In the genomic region with DNA sequence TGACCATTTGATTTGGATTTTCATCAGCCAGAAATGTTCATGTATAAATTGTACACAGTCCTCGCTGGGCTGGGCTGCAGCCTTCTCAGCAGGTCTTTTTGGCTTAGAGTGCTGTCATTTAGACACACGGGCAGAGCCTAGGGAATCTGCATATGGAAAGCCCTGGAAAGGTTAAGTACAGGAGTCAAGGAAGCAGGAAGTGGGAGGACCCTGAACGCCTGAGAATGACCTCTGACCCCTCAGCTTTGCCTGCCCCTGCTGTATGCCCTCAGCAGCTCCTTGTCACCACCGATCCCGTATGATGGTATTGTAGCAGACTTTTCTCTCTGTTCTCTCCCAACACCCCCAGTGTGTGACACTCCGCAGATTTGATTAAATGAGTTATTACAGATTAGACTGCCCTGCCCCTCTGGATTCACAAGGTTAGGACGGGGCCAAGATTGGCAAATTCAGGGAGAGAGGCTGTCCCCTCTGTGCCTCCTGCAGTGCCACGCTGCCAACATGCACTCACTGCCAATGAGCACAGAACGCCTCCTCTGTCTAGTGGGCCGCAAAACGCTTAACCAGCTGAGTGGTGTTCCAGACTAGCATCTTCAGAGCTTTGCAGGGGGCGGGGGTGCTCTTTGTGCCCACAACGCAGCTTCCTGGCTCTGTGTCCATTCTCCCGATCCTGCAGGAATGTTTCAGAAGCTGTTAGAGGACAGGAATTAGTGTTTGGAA, we compare ENCODE assay signal across 8 mouse cellular contexts. TPM values are rescaled to one million over a fixed set of nuclear protein-coding genes. Genes with fewer than 3 reads are reported as not detected.
DNase-seq lines count a peak whose midpoint lies in the region; ATAC-seq and TF ChIP-seq lines count a peak whose summit lies in the region.

No protein-coding gene starts in this region.

- WGBS in lung, adult 2 months = 15% methylated on average over 14 of the region's 14 CpGs
- 28% methylated on average over 14 of the region's 14 CpGs for WGBS in limb, embryonic 11.5 days
- WGBS in midbrain, embryonic 15.5 days = 19% methylated on average over 14 of the region's 14 CpGs

- peak overlapping the region; percentile 72; the same call in 1 of the 2 replicates for H3K27ac ChIP-seq in limb, embryonic 11.5 days (replicated peaks; ENCODE audit: low read depth, low read length)
- H3K27ac ChIP-seq in midbrain, embryonic 15.5 days = peak overlapping the region; percentile 90

- no peak for TF ChIP-seq CTCF in lung, adult 2 months (IDR thresholded peaks at IDR 0.05; ENCODE audit: insufficient read depth, low read length)

- H3K9me3 ChIP-seq in limb, embryonic 11.5 days (ENCODE audit: control insufficient read depth, low read length) = no peaks in the 10 kb centered on the region
- H3K9me3 ChIP-seq in midbrain, embryonic 15.5 days = no peaks in the 10 kb centered on the region

- H3K9ac ChIP-seq in limb, embryonic 11.5 days (ENCODE audit: low read length) = peak overlapping the region; percentile 58
- peak overlapping the region; percentile 35 for H3K9ac ChIP-seq in midbrain, embryonic 15.5 days

- peak overlapping the region; percentile 58 for H3K4me3 ChIP-seq in lung, adult 2 months (replicated peaks; ENCODE audit: extremely low read depth, low read depth, low read length)
- peak overlapping the region; percentile 5; the same call in 1 of the 2 replicates for H3K4me3 ChIP-seq in limb, embryonic 11.5 days (ENCODE audit: low read depth, low read length)
- peak overlapping the region; percentile 32 for H3K4me3 ChIP-seq in midbrain, embryonic 15.5 days

- no peaks in the 10 kb centered on the region for H3K27me3 ChIP-seq in limb, embryonic 11.5 days (ENCODE audit: control insufficient read depth, insufficient read depth, low read length)
- no peaks in the 10 kb centered on the region for H3K27me3 ChIP-seq in midbrain, embryonic 15.5 days (replicated peaks)

- peaks cover 9% of the 10 kb centered on the region for H3K4me1 ChIP-seq in lung, adult 2 months (ENCODE audit: control insufficient read depth, insufficient read depth, low read length)
- H3K4me1 ChIP-seq in limb, embryonic 11.5 days (ENCODE audit: control insufficient read depth, insufficient read depth, low read length) = peaks cover 12% of the 10 kb centered on the region
- peaks cover 22% of the 10 kb centered on the region for H3K4me1 ChIP-seq in midbrain, embryonic 15.5 days

- H3K36me3 ChIP-seq in limb, embryonic 11.5 days (ENCODE audit: control insufficient read depth, insufficient read depth, low read length) = no peaks in the 10 kb centered on the region
- H3K36me3 ChIP-seq in midbrain, embryonic 15.5 days (replicated peaks) = no peaks in the 10 kb centered on the region

- DNase-seq in lung, adult 2 months = peak; percentile 50
- no peak for DNase-seq in lung, postnatal 25 days (ENCODE audit: low spot score)
- DNase-seq in embryo, embryonic 10.5 days (ENCODE audit: low spot score) = peak; percentile 59
- peak; percentile 47 to 53 for DNase-seq in kidney, adult 8-10 months
- peak; percentile 30 for DNase-seq in limb, embryonic 11.5 days (ENCODE audit: low spot score)
- DNase-seq in thymus, postnatal 14 days = peak; percentile 33

- TF ChIP-seq POLR2A in lung, adult 2 months (IDR thresholded peaks at IDR 0.05; ENCODE audit: borderline replicate concordance, extremely low read depth, low read depth, low read length) = peak; percentile 9; the same call in 1 of the 2 replicates

- ATAC-seq in granulocyte monocyte progenitor cell, adult 5-6 weeks (replicated peaks; ENCODE audit: poor library complexity, severe bottlenecking) = peak; percentile 21
- no peak for ATAC-seq in limb, embryonic 11.5 days (ENCODE audit: insufficient number of reproducible peaks, low FRiP score, low TSS enrichment, low read depth)
- ATAC-seq in midbrain, embryonic 15.5 days (replicated peaks) = peak; percentile 81

- peak overlapping the region; percentile 38 for H3K4me2 ChIP-seq in limb, embryonic 11.5 days (ENCODE audit: low read depth, severe bottlenecking)
- peak overlapping the region; percentile 53 for H3K4me2 ChIP-seq in midbrain, embryonic 15.5 days

RNA-seq across cellular contexts. Expression of a gene that starts 43.5 kb away (rescaled TPM):
- 0.43 and 263 TPM in 2 replicates for polyA plus RNA-seq in lung, adult 2 months (2012; rRNA removed)
- total RNA-seq in granulocyte monocyte progenitor cell, adult 5-6 weeks (2014; fragmentation: Nextera tagmentation) = not detected in 2 replicates
- 0.98 TPM in 1 of 2 replicates, not detected in the other for total RNA-seq in granulocyte monocyte progenitor cell, adult 5-6 weeks (2017)
- polyA plus RNA-seq in limb, embryonic 11.5 days (2014; fragmentation: Nextera tagmentation; extraction: Ambion mirVana) = 0.99 and 1.3 TPM in 2 replicates
- 0.47 and 1.7 TPM in 2 replicates for polyA plus RNA-seq in midbrain, embryonic 15.5 days (2015; fragmentation: Nextera tagmentation; extraction: Ambion mirVana)

RNA-seq across cellular contexts. Expression of a gene that starts 58.3 kb away (rescaled TPM):
- 161 TPM in 2 replicates for polyA plus RNA-seq in lung, adult 2 months (2012; rRNA removed)
- total RNA-seq in granulocyte monocyte progenitor cell, adult 5-6 weeks (2014; fragmentation: Nextera tagmentation) = 258 and 285 TPM in 2 replicates
- 130 and 152 TPM in 2 replicates for total RNA-seq in granulocyte monocyte progenitor cell, adult 5-6 weeks (2017)
- 499 and 548 TPM in 2 replicates for polyA plus RNA-seq in limb, embryonic 11.5 days (2014; fragmentation: Nextera tagmentation; extraction: Ambion mirVana)
- 339 and 344 TPM in 2 replicates for polyA plus RNA-seq in midbrain, embryonic 15.5 days (2015; fragmentation: Nextera tagmentation; extraction: Ambion mirVana)

Comparison
In these comparisons a context has a peak if more than half of its experiments do, and no peak if none do; other contexts are left out.
1. H3K4me3 ChIP-seq: peak in every context shown above with its lines; median percentile 58 in lung, adult 2 months; 32 in midbrain, embryonic 15.5 days; 5 in limb, embryonic 11.5 days.